Mouse (Mus musculus): ENCODE measurements around the gene Vmn1r196. TPM values are rescaled to one million over a fixed set of nuclear protein-coding genes. Genes with fewer than 3 reads are reported as not detected.
"Not testable (repeated sequence)": the region's sequence is repeated elsewhere in the genome, so short reads cannot be mapped to it uniquely, and the experiment has no call there.

The Vmn1r196 gene
- polyA plus RNA-seq (2014; fragmentation: Nextera tagmentation; extraction: Ambion mirVana) = not detected in 2 replicates

DNA sequence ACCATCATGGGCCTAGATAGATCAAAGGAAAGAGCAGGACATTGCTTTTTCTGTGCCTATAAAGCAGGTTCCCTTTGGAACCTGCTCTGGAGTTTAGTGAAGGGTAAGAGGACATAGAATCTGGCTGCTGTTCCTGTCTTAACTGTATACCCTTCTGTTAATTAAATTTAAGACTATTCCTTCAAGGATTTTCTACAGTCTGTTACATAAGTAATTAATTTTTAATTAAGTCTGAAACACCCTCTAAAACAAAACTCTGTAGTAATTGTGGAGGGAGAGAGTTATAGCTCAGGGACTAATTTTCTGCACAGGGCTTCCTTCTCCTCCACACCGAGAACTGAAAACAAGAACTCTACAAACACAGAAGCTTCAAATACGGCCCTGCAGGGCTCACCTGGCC is at the start of gene Vmn1r196:
Gene Vmn1r196, plus strand, starts transcription at position 301 of the 400 bp plus-strand sequence.
- WGBS = 76% methylated on average over 2 of the region's 2 CpGs
- Histone ChIP-seq H3K4me2 (ENCODE audit: low read depth, low read length) (no peak within 1 kb of the TSS), H3K4me1 (ENCODE audit: control insufficient read depth, insufficient read depth, low read length) (no peaks in the 10 kb centered on the region), H3K4me3 (ENCODE audit: low read depth, low read length) (no peak within 1 kb of the TSS), H3K9me3 (ENCODE audit: control insufficient read depth, low read length) (no peaks in the 10 kb centered on the region), H3K9ac (ENCODE audit: low read depth, low read length) (no peak within 1 kb of the TSS), H3K36me3 (ENCODE audit: control insufficient read depth, insufficient read depth, low read length) (no peaks in the 10 kb centered on the region), H3K27ac (replicated peaks; ENCODE audit: low read depth, low read length) (no peak within 1 kb of the TSS), H3K27me3 (replicated peaks; ENCODE audit: control insufficient read depth, insufficient read depth, low read length) (no peaks in the 10 kb centered on the region)
- DNase-seq (ENCODE audit: low spot score) = no peak
- no peak for ATAC-seq (ENCODE audit: low read depth)

DNA sequence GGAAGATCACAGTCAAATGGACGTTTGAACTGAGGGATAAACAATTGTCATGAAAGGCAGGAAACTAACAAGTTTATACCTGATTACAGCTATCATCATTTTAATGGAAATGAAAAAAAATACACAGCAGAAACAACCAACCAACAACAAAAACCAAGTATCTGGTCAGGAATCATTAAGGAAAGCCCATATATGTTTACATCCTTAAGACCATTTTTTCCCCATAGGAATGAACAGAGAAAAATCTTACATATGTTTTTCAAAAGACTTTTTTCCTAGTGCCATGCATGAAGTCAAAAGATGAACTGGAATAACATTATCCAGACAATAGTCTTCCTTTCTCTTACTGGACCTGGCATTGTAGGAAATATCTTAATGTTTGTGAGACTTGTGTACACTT is 45.8 kb upstream of the Vmn1r196 start, which contains the start of gene Vmn1r194:
Gene Vmn1r194, plus strand, starts transcription at position 301 of the 400 bp plus-strand sequence.
- H3K36me3 ChIP-seq (ENCODE audit: control insufficient read depth, insufficient read depth, low read length) = no peaks in the 10 kb centered on the region
- H3K27ac ChIP-seq (replicated peaks; ENCODE audit: low read depth, low read length) = no peak within 1 kb of the TSS
- H3K27me3 ChIP-seq (replicated peaks; ENCODE audit: control insufficient read depth, insufficient read depth, low read length) = no peaks in the 10 kb centered on the region
- H3K4me2 ChIP-seq (ENCODE audit: low read depth, low read length) = no peak within 1 kb of the TSS
- WGBS = 40% methylated on average over 1 of the region's 1 CpGs
- H3K9me3 ChIP-seq (ENCODE audit: control insufficient read depth, low read length) = no peaks in the 10 kb centered on the region
- ATAC-seq (ENCODE audit: low read depth) (no peak), DNase-seq (ENCODE audit: low spot score) (no peak)
- no peaks in the 10 kb centered on the region for H3K4me1 ChIP-seq (ENCODE audit: control insufficient read depth, insufficient read depth, low read length)
- H3K4me3 ChIP-seq (ENCODE audit: low read depth, low read length) = no peak within 1 kb of the TSS
- H3K9ac ChIP-seq (ENCODE audit: low read depth, low read length) = no peak within 1 kb of the TSS

DNA sequence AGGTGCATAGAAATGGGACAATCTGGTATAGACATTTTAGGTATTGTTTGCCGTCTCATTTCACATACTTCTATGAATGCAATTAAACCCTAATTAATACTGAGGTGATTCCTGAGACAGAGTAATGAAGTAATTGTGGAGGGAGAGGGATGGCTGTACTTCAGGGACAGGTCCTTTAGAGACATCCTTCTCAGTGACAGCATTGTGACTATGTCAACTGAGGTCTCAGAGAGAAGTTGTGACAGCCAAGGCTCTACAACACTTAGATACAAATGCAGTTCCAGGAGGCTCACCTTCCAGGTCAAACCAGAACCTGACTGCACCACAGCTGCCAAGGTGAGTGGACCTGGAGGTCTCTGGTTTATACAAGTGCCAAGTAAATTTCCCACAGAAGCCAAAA is 19.5 kb upstream of the Vmn1r196 start, which contains the start of gene Vmn1r195:
Gene Vmn1r195, plus strand, starts transcription at position 301 of the 400 bp plus-strand sequence.
- H3K27me3 ChIP-seq (replicated peaks; ENCODE audit: control insufficient read depth, insufficient read depth, low read length); H3K27ac ChIP-seq (replicated peaks; ENCODE audit: low read depth, low read length); H3K4me3 ChIP-seq (ENCODE audit: low read depth, low read length); H3K4me2 ChIP-seq (ENCODE audit: low read depth, low read length); DNase-seq (ENCODE audit: low spot score); H3K9ac ChIP-seq (ENCODE audit: low read depth, low read length); H3K9me3 ChIP-seq (ENCODE audit: control insufficient read depth, low read length); H3K4me1 ChIP-seq (ENCODE audit: control insufficient read depth, insufficient read depth, low read length); ATAC-seq (ENCODE audit: low read depth); H3K36me3 ChIP-seq (ENCODE audit: control insufficient read depth, insufficient read depth, low read length): not testable (repeated sequence)
- 89% methylated on average over 1 of the region's 1 CpGs for WGBS

DNA sequence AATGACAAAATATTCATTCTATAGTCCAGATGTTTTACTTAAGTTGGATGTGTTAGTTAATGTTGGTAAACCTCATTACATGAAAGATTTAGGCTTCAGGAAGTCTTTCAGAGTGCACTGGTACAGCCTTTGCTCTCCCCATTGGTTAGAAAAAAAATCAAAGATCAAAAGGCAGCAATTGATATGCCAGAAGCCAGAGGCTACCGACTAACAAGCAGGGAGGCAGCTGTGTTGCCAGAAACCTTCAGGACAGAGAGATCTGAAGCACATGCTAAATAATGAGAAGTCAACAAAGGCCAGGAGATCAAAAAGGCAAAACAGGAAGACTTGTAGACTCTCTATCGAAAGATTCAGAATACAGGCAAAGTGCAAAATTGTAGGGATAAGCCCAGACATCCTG is 18.0 kb upstream of the Vmn1r196 start:
- Histone ChIP-seq H3K36me3 (ENCODE audit: control insufficient read depth, insufficient read depth, low read length) (no peaks in the 10 kb centered on the region), H3K4me3 (ENCODE audit: low read depth, low read length) (no peak overlapping the region), H3K9ac (ENCODE audit: low read depth, low read length) (no peak overlapping the region), H3K27ac (replicated peaks; ENCODE audit: low read depth, low read length) (no peak overlapping the region), H3K4me2 (ENCODE audit: low read depth, low read length) (no peak overlapping the region), H3K9me3 (ENCODE audit: control insufficient read depth, low read length) (no peaks in the 10 kb centered on the region), H3K4me1 (ENCODE audit: control insufficient read depth, insufficient read depth, low read length) (no peaks in the 10 kb centered on the region), H3K27me3 (replicated peaks; ENCODE audit: control insufficient read depth, insufficient read depth, low read length) (no peaks in the 10 kb centered on the region)
- no peak for DNase-seq (ENCODE audit: low spot score)
- ATAC-seq (ENCODE audit: low read depth) = no peak
- WGBS = 29% methylated on average over 2 of the region's 2 CpGs

DNA sequence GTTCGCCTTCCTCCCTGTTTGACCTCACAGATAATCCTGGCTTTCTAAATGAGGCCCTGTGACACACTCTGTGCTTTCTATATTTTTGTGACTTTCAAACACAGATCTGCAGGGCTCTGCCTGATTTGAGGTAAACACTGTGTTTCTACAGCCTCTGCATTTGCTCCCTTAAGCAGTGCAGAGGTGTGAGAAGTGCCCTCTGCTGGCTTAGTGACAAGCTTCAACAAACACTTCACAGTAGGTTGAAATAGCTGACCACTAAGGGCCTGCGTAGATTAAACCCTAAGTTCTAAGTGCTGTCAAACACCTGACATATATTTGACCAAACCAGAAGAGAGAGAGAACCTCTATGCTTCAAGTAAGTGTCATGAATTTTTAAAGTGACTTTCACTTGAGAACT is 5.1 kb upstream of the Vmn1r196 start:
- Histone ChIP-seq H3K4me1 (ENCODE audit: control insufficient read depth, insufficient read depth, low read length) (no peaks in the 10 kb centered on the region), H3K27me3 (replicated peaks; ENCODE audit: control insufficient read depth, insufficient read depth, low read length) (no peaks in the 10 kb centered on the region), H3K4me3 (ENCODE audit: low read depth, low read length) (no peak overlapping the region), H3K9ac (ENCODE audit: low read depth, low read length) (no peak overlapping the region), H3K27ac (replicated peaks; ENCODE audit: low read depth, low read length) (no peak overlapping the region), H3K9me3 (ENCODE audit: control insufficient read depth, low read length) (no peaks in the 10 kb centered on the region), H3K36me3 (ENCODE audit: control insufficient read depth, insufficient read depth, low read length) (no peaks in the 10 kb centered on the region), H3K4me2 (ENCODE audit: low read depth, low read length) (no peak overlapping the region)
- DNase-seq (ENCODE audit: low spot score) = no peak
- no peak for ATAC-seq (ENCODE audit: low read depth)
- 74% methylated on average over 2 of the region's 2 CpGs for WGBS

DNA sequence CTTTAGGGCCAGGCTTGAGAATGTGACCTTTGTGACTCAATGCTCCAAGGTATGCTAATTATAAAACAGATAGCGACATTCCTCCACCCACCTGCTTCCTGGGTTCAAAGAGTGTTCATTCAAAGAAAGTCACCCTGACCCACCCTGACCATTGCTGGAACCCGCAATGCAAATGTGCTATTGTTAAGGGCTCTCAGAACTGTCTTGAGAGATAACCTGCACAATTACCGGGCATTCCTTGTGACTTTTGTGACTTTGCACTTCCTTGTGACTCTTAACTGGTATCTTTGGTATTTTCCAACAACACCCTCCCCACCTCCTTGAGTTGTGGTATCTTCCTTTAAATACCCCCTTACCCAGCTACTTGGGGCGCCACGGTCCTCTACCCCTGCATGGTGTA is 18.4 kb downstream of the Vmn1r196 start:
- 84% methylated on average over 5 of the region's 5 CpGs for WGBS
- not testable (repeated sequence) for DNase-seq (ENCODE audit: low spot score); H3K4me1 ChIP-seq (ENCODE audit: control insufficient read depth, insufficient read depth, low read length)

DNA sequence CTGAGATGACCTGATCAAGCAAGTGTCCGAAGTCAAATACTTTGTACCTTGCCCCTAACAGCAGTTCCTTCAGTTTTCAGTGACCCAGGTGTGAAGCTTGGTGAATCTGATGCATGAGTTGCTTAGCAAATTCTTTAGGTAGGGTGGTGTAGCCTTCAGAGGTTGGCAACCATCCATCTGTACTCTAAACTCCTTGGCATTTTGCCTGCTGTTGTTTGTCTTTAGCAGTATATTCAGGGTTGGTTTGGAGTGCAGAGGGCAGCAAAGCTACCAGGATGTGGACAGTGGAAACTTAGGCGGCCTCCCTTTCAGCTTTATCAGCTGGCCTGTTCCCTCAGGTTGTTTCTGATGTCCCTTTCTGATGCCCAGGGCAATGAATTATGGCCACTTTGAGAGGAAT is 25.6 kb downstream of the Vmn1r196 start:
- H3K9ac ChIP-seq (ENCODE audit: low read depth, low read length) = no peak overlapping the region
- H3K27ac ChIP-seq (replicated peaks; ENCODE audit: low read depth, low read length) = no peak overlapping the region
- ATAC-seq (ENCODE audit: low read depth) (no peak), DNase-seq (ENCODE audit: low spot score) (peak; percentile 2)
- H3K4me2 ChIP-seq (ENCODE audit: low read depth, low read length) = no peak overlapping the region
- H3K4me3 ChIP-seq (ENCODE audit: low read depth, low read length) = no peak overlapping the region
- no peaks in the 10 kb centered on the region for H3K27me3 ChIP-seq (replicated peaks; ENCODE audit: control insufficient read depth, insufficient read depth, low read length)
- H3K36me3 ChIP-seq (ENCODE audit: control insufficient read depth, insufficient read depth, low read length) = no peaks in the 10 kb centered on the region
- no peaks in the 10 kb centered on the region for H3K4me1 ChIP-seq (ENCODE audit: control insufficient read depth, insufficient read depth, low read length)
- WGBS = 75% methylated on average over 2 of the region's 2 CpGs
- no peaks in the 10 kb centered on the region for H3K9me3 ChIP-seq (ENCODE audit: control insufficient read depth, low read length)

More for the DNA sequence above, 18.4 kb downstream of the Vmn1r196 start:
- H3K36me3 ChIP-seq (ENCODE audit: control insufficient read depth, insufficient read depth, low read length); H3K27ac ChIP-seq (replicated peaks; ENCODE audit: low read depth, low read length); H3K4me2 ChIP-seq (ENCODE audit: low read depth, low read length); H3K4me3 ChIP-seq (ENCODE audit: low read depth, low read length); ATAC-seq (ENCODE audit: low read depth); H3K9me3 ChIP-seq (ENCODE audit: control insufficient read depth, low read length); H3K27me3 ChIP-seq (replicated peaks; ENCODE audit: control insufficient read depth, insufficient read depth, low read length); H3K9ac ChIP-seq (ENCODE audit: low read depth, low read length): not testable (repeated sequence)

DNA sequence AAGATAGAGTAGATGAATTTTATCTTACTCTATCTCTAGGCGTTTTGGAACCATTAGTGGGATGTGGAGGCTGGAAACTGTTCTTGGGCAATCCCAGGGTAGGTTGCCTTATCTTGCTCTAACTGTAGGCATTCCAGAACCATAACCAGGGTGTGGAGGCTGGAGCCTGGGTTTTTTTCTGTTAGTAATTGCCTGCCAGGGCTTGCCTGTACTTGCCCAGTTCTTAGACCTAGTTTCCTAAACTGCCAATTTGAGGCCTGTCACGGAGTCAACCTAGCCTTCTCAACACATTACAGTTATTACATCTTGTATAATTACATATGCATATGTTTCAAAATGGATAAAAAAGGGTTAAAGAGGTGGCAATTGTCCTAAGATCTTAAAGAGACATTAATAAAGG is 27.6 kb downstream of the Vmn1r196 start:
- no peaks in the 10 kb centered on the region for H3K27me3 ChIP-seq (replicated peaks; ENCODE audit: control insufficient read depth, insufficient read depth, low read length)
- H3K9ac ChIP-seq (ENCODE audit: low read depth, low read length) = no peak overlapping the region
- WGBS = 78% methylated on average over 2 of the region's 2 CpGs
- no peaks in the 10 kb centered on the region for H3K36me3 ChIP-seq (ENCODE audit: control insufficient read depth, insufficient read depth, low read length)
- no peaks in the 10 kb centered on the region for H3K9me3 ChIP-seq (ENCODE audit: control insufficient read depth, low read length)
- no peak overlapping the region for H3K27ac ChIP-seq (replicated peaks; ENCODE audit: low read depth, low read length)
- ATAC-seq (ENCODE audit: low read depth) = no peak
- H3K4me3 ChIP-seq (ENCODE audit: low read depth, low read length) = no peak overlapping the region
- H3K4me1 ChIP-seq (ENCODE audit: control insufficient read depth, insufficient read depth, low read length) = no peaks in the 10 kb centered on the region
- H3K4me2 ChIP-seq (ENCODE audit: low read depth, low read length) = no peak overlapping the region
- DNase-seq (ENCODE audit: low spot score) = no peak

DNA sequence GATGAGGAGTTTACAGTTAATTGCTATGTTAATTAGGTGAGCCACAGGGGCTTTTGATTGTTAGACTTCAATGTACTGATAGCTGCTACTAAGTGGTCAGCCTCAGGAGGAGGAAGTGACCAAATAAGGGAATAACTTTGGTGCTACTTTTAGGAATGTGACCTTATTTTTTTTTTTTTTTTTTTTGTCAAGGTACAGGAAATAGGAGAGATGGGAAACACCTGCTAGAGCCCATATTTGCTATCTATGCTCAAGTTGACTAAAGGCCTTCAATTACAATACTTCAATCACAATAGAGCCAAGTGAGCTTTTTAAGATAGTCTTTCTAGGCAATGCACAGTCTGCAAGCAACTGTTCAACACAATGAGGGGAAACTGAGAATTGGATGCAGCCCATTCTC is 30.4 kb downstream of the Vmn1r196 start:
- Histone ChIP-seq H3K27ac (replicated peaks; ENCODE audit: low read depth, low read length) (no peak overlapping the region), H3K4me3 (ENCODE audit: low read depth, low read length) (no peak overlapping the region), H3K27me3 (replicated peaks; ENCODE audit: control insufficient read depth, insufficient read depth, low read length) (no peaks in the 10 kb centered on the region), H3K9me3 (ENCODE audit: control insufficient read depth, low read length) (no peaks in the 10 kb centered on the region), H3K36me3 (ENCODE audit: control insufficient read depth, insufficient read depth, low read length) (no peaks in the 10 kb centered on the region), H3K4me1 (ENCODE audit: control insufficient read depth, insufficient read depth, low read length) (no peaks in the 10 kb centered on the region), H3K4me2 (ENCODE audit: low read depth, low read length) (no peak overlapping the region), H3K9ac (ENCODE audit: low read depth, low read length) (no peak overlapping the region)
- no peak for DNase-seq (ENCODE audit: low spot score)
- no peak for ATAC-seq (ENCODE audit: low read depth)
